Mouse (Mus musculus) MEL (cell line): ENCODE results near the gene Pigk. TPM values are rescaled to one million over a fixed set of nuclear protein-coding genes. Genes with fewer than 3 reads are reported as not detected.
A peak's percentile ranks its signal among the peaks of the same experiment; 100 is the strongest.

ENCODE experiments used
- DNase-seq: peaks from one replicate; pipeline ENCODE4 v3.0.0; 2011; ENCODE audit warnings: low read depth, low spot score
- H3K27ac ChIP-seq: 2 replicates; pipeline ENCODE4 v1.5.1; 2012; ENCODE audit warnings: low read depth, mild to moderate bottlenecking, control low read depth, low read length, moderate library complexity; ENCODE audit not compliant: control insufficient read depth
- H3K27me3 ChIP-seq, 2 experiments: fragments of 150-350 bp in 1 of 2; sonication (generic) in 1 of 2; 2 replicates each; pipeline ENCODE4 v1.6.1; 2012; ENCODE audit warnings: low read length in 2 of 2, mild to moderate bottlenecking in 2 of 2, improper control_type of control experiment in 1 of 2, moderate library complexity in 1 of 2; ENCODE audit not compliant: insufficient read depth in 2 of 2, control insufficient read depth in 1 of 2
- H3K36me3 ChIP-seq, 2 experiments: 2 replicates each; pipeline ENCODE4 v1.6.1; 2012 to 2014; ENCODE audit warnings: low read length in 2 of 2, improper control_type of control experiment in 1 of 2, inconsistent platforms in 1 of 2, mild to moderate bottlenecking in 1 of 2; ENCODE audit not compliant: insufficient read depth in 2 of 2, control insufficient read depth in 1 of 2
- H3K4me1 ChIP-seq, 2 experiments: fragments of 150-350 bp in 1 of 2; sonication (generic) in 1 of 2; 2 replicates each; pipeline ENCODE4 v1.6.1; 2012; ENCODE audit warnings: low read length in 2 of 2, improper control_type of control experiment in 1 of 2, mild to moderate bottlenecking in 1 of 2; ENCODE audit not compliant: insufficient read depth in 2 of 2, control insufficient read depth in 1 of 2
- H3K4me3 ChIP-seq, 2 experiments: fragments of 150-350 bp in 1 of 2; sonication (generic) in 1 of 2; 2 replicates each; pipeline ENCODE4 v1.5.1; 2012; ENCODE audit warnings: low read depth in 2 of 2, low read length in 2 of 2, mild to moderate bottlenecking in 2 of 2, moderate library complexity in 2 of 2, control low read depth in 1 of 2, improper control_type of control experiment in 1 of 2; ENCODE audit not compliant: control insufficient read depth in 1 of 2, insufficient read depth in 1 of 2
- H3K79me2 ChIP-seq: 2 replicates; pipeline ENCODE4 v1.6.1; 2012; ENCODE audit warnings: mild to moderate bottlenecking, low read length, moderate library complexity; ENCODE audit not compliant: control insufficient read depth, poor library complexity, insufficient read depth
- H3K9ac ChIP-seq: 2 replicates; pipeline ENCODE4 v1.6.1; 2012; ENCODE audit warnings: low read depth, mild to moderate bottlenecking, control low read depth, low read length, moderate library complexity; ENCODE audit not compliant: control insufficient read depth, poor library complexity, severe bottlenecking
- H3K9me3 ChIP-seq: fragments of 150-350 bp; sonication (generic); replicated peaks from 2 replicates; pipeline ENCODE4 v1.6.1; 2012; ENCODE audit warnings: mild to moderate bottlenecking, low read length, improper control_type of control experiment, moderate library complexity; ENCODE audit not compliant: insufficient read depth
- BHLHE40 ChIP-seq: IDR thresholded peaks from 2 replicates; pipeline ENCODE4 v1.6.1; 2012; ENCODE audit warnings: low read depth, mild to moderate bottlenecking, inconsistent platforms, low read length, improper control_type of control experiment, borderline replicate concordance
- CHD1 ChIP-seq: IDR thresholded peaks from 2 replicates; pipeline ENCODE4 v1.6.1; 2012; ENCODE audit warnings: low read depth, mild to moderate bottlenecking, inconsistent platforms, low read length, improper control_type of control experiment
- CHD2 ChIP-seq: IDR thresholded peaks from 2 replicates; pipeline ENCODE4 v1.6.1; 2011; ENCODE audit warnings: low read length, improper control_type of control experiment
- CTCF ChIP-seq, 3 experiments: IDR thresholded peaks in 2 of 3; conservative IDR thresholded peaks in 1 of 3; 2 replicates each; pipeline ENCODE4 v1.5.1; 2011 to 2012; ENCODE audit warnings: low read length in 3 of 3, low read depth in 2 of 3, mild to moderate bottlenecking in 2 of 3, improper control_type of control experiment in 1 of 3, inconsistent platforms in 1 of 3, mixed read lengths in 1 of 3, moderate library complexity in 1 of 3; ENCODE audit not compliant: control insufficient read depth in 1 of 3, insufficient read depth in 1 of 3, poor library complexity in 1 of 3, severe bottlenecking in 1 of 3
- ELF1 ChIP-seq: IDR thresholded peaks from 2 replicates; pipeline ENCODE4 v1.6.1; 2014; ENCODE audit warnings: low read depth, mild to moderate bottlenecking, inconsistent platforms, low read length, improper control_type of control experiment, moderate library complexity
- EP300 ChIP-seq, 2 experiments: IDR thresholded peaks; 2 replicates each; pipeline ENCODE4 v1.6.1; 2011; ENCODE audit warnings: improper control_type of control experiment in 2 of 2, low read length in 2 of 2, low read depth in 1 of 2, mild to moderate bottlenecking in 1 of 2
- ETS1 ChIP-seq: IDR thresholded peaks from 2 replicates; pipeline ENCODE4 v1.6.1; 2012; ENCODE audit warnings: low read depth, mild to moderate bottlenecking, inconsistent platforms, low read length, improper control_type of control experiment, moderate library complexity
- GABPA ChIP-seq: IDR thresholded peaks from 2 replicates; pipeline ENCODE4 v1.6.1; 2012; ENCODE audit warnings: low read depth, mild to moderate bottlenecking, inconsistent platforms, low read length, improper control_type of control experiment, moderate library complexity
- GATA1 ChIP-seq: IDR thresholded peaks from 2 replicates; pipeline ENCODE4 v1.6.1; 2011; ENCODE audit warnings: low read depth, low read length, improper control_type of control experiment
- MAFK ChIP-seq: IDR thresholded peaks from 2 replicates; pipeline ENCODE4 v1.6.1; 2011; ENCODE audit warnings: low read depth, mild to moderate bottlenecking, low read length, improper control_type of control experiment, borderline replicate concordance
- MAX ChIP-seq: IDR thresholded peaks from 2 replicates; pipeline ENCODE4 v1.6.1; 2011; ENCODE audit warnings: low read length, improper control_type of control experiment
- MEF2A ChIP-seq: IDR thresholded peaks from 2 replicates; pipeline ENCODE4 v1.6.1; 2014; ENCODE audit warnings: low read depth, mild to moderate bottlenecking, inconsistent platforms, low read length, improper control_type of control experiment; ENCODE audit not compliant: poor library complexity, insufficient replicate concordance, severe bottlenecking; ENCODE audit errors: extremely low read depth
- MYC ChIP-seq: IDR thresholded peaks from 2 replicates; pipeline ENCODE4 v1.6.1; 2011; ENCODE audit warnings: low read depth, mild to moderate bottlenecking, low read length, improper control_type of control experiment, moderate library complexity
- NRF1 ChIP-seq: IDR thresholded peaks from 2 replicates; pipeline ENCODE4 v1.6.1; 2014; ENCODE audit warnings: low read depth, mild to moderate bottlenecking, inconsistent platforms, low read length, improper control_type of control experiment, moderate library complexity; ENCODE audit not compliant: poor library complexity, insufficient read depth, severe bottlenecking
- POLR2A ChIP-seq, 2 experiments: IDR thresholded peaks; 2 replicates each; pipeline ENCODE4 v1.6.1; 2011 to 2012; ENCODE audit warnings: low read length in 2 of 2, mild to moderate bottlenecking in 2 of 2, control low read depth in 1 of 2, improper control_type of control experiment in 1 of 2, low read depth in 1 of 2, moderate library complexity in 1 of 2; ENCODE audit not compliant: control insufficient read depth in 1 of 2, insufficient read depth in 1 of 2, poor library complexity in 1 of 2
- POLR2AphosphoS2 ChIP-seq: IDR thresholded peaks from 2 replicates; pipeline ENCODE4 v1.6.1; 2011; ENCODE audit warnings: low read length, improper control_type of control experiment
- POLR2AphosphoS5 ChIP-seq: IDR thresholded peaks from 2 replicates; pipeline ENCODE4 v1.6.1; 2012; ENCODE audit warnings: low read depth, borderline replicate concordance, mild to moderate bottlenecking, inconsistent platforms, low read length, moderate library complexity, mixed read lengths
- RAD21 ChIP-seq: IDR thresholded peaks from 2 replicates; pipeline ENCODE4 v1.6.1; 2011; ENCODE audit warnings: mild to moderate bottlenecking, low read depth, low read length, improper control_type of control experiment
- SIN3A ChIP-seq: IDR thresholded peaks from 2 replicates; pipeline ENCODE4 v1.6.1; 2012; ENCODE audit warnings: low read length, improper control_type of control experiment, inconsistent platforms
- TCF12 ChIP-seq: IDR thresholded peaks from 2 replicates; pipeline ENCODE4 v1.6.1; 2014; ENCODE audit warnings: low read depth, mild to moderate bottlenecking, inconsistent platforms, low read length, improper control_type of control experiment, moderate library complexity
- UBTF ChIP-seq: IDR thresholded peaks from 2 replicates; pipeline ENCODE4 v1.6.1; 2012; ENCODE audit warnings: low read depth, mild to moderate bottlenecking, inconsistent platforms, low read length, improper control_type of control experiment, moderate library complexity, borderline replicate concordance; ENCODE audit not compliant: insufficient read depth
- USF1 ChIP-seq: IDR thresholded peaks from 2 replicates; pipeline ENCODE4 v1.6.1; 2014; ENCODE audit warnings: low read depth, mild to moderate bottlenecking, inconsistent platforms, low read length, improper control_type of control experiment, moderate library complexity
- USF2 ChIP-seq, 2 experiments: IDR thresholded peaks; 2 replicates each; pipeline ENCODE4 v1.6.1; 2011 to 2012; ENCODE audit warnings: improper control_type of control experiment in 2 of 2, low read length in 2 of 2, borderline replicate concordance in 1 of 2, inconsistent platforms in 1 of 2, low read depth in 1 of 2, mild to moderate bottlenecking in 1 of 2; ENCODE audit not compliant: insufficient read depth in 1 of 2
- ZC3H11A ChIP-seq: IDR thresholded peaks from 2 replicates; pipeline ENCODE4 v1.6.1; 2012; ENCODE audit warnings: low read depth, mild to moderate bottlenecking, inconsistent platforms, low read length, improper control_type of control experiment
- ZMIZ1 ChIP-seq: IDR thresholded peaks from 2 replicates; pipeline ENCODE4 v1.6.1; 2012; ENCODE audit warnings: low read depth, mild to moderate bottlenecking, inconsistent platforms, low read length, improper control_type of control experiment, moderate library complexity
- polyA plus RNA-seq, 2 experiments: library from polyadenylated mRNA; stranded (reverse) in 1 of 2; unstranded in 1 of 2; fragments of >175 nt in 1 of 2; fragments of >200 nt in 1 of 2; gene quantifications; 2 replicates each; pipeline versions ENCODE4 v1.2.1 to v1.2.4; 2012; ENCODE audit warnings: low replicate concordance in 2 of 2, low read depth in 1 of 2; ENCODE audit not compliant: insufficient read length in 2 of 2, insufficient read depth in 1 of 2, missing spikeins in 1 of 2
- total RNA-seq: library from RNA; depleted of rRNA; stranded (reverse); fragments of 300-350 nt; gene quantifications from 2 replicates; pipeline ENCODE4 v1.2.3, GENCODE M21; 2012

Pigk gene
- total and polyA plus RNA-seq, 3 experiments: 14.6 to 17.8 TPM; not detected in 1

- TF ChIP-seq USF2 (IDR thresholded peaks at IDR 0.05; ENCODE audit: borderline replicate concordance in 1 of 2, insufficient read depth in 1 of 2, low read depth in 1 of 2, low read length in 2 of 2): no peak
Observed at GRCm38 (mm10) chr3:152925364-152925763, 211.5 kb downstream of the Pigk start (continued).

GRCm38 (mm10) chr3:152926166-152926565 lies 212.3 kb downstream of the Pigk start:
- Histone ChIP-seq H3K27ac (no peak overlapping the region), H3K79me2 (peaks cover 6% of the 10 kb centered on the region; the same call in 1 of the 2 replicates), H3K4me3 (no peak overlapping the region), H3K9me3 (no peaks in the 10 kb centered on the region), H3K4me1 (peaks cover 9 to 47% of the 10 kb centered on the region in 2 experiments; a peak in 3 of 4 replicates), H3K36me3 (peaks cover 0 to 38% of the 10 kb centered on the region in 2 experiments; a peak in 2 of 4 replicates), H3K9ac (no peak overlapping the region), H3K27me3 (no peaks in the 10 kb centered on the region)
- no peak for DNase-seq
- TF ChIP-seq ETS1: 0 out of 2 replicates have a peak, but pooled peaks have one; percentile 15
- no peak for TF ChIP-seq ELF1
- 0 out of 2 replicates have a peak, but pooled peaks have one; percentile 17 for TF ChIP-seq SIN3A
- no peak for TF ChIP-seq MAX
- TF ChIP-seq TCF12: 0 out of 2 replicates have a peak, but pooled peaks have one; percentile 11

GRCm38 (mm10) chr3:152928287-152928975 lies 214.5 kb downstream of the Pigk start:
- H3K27ac ChIP-seq: peak overlapping the region; percentile 96
- H3K9ac ChIP-seq: peak overlapping the region; percentile 87
- peaks cover 6% of the 10 kb centered on the region; the same call in 1 of the 2 replicates for H3K79me2 ChIP-seq
- H3K9me3 ChIP-seq: no peaks in the 10 kb centered on the region
- DNase-seq: peak; percentile 96
- peaks cover 0 to 43% of the 10 kb centered on the region in 2 experiments; a peak in 2 of 4 replicates for H3K36me3 ChIP-seq
- H3K4me1 ChIP-seq: peaks cover 18 to 56% of the 10 kb centered on the region in 2 experiments
- no peaks in the 10 kb centered on the region for H3K27me3 ChIP-seq
- peak overlapping the region; percentile 76 to 80 for H3K4me3 ChIP-seq
- no peak for TF ChIP-seq ZC3H11A
- TF ChIP-seq POLR2A (IDR thresholded peaks at IDR 0.05; ENCODE audit: control insufficient read depth in 1 of 2, insufficient read depth in 1 of 2, low read depth in 1 of 2, low read length in 2 of 2, poor library complexity in 1 of 2): peak in 1 of 2 experiments; percentile 74; a peak in 2 of 4 replicates
- TF ChIP-seq MAFK: no peak
- peak; percentile 92 for TF ChIP-seq MYC
- no peak for TF ChIP-seq USF2 (IDR thresholded peaks at IDR 0.05; ENCODE audit: borderline replicate concordance in 1 of 2, insufficient read depth in 1 of 2, low read depth in 1 of 2, low read length in 2 of 2)
- TF ChIP-seq GATA1: peak; percentile 94
- TF ChIP-seq MEF2A: peak; percentile 51; the same call in 1 of the 2 replicates
- TF ChIP-seq POLR2AphosphoS2: peak; percentile 78
- TF ChIP-seq CTCF (IDR thresholded peaks at IDR 0.05 in 2 of 3, conservative IDR thresholded peaks at IDR 0.05 in 1 of 3; ENCODE audit: control insufficient read depth in 1 of 3, insufficient read depth in 1 of 3, low read depth in 2 of 3, low read length in 3 of 3, poor library complexity in 1 of 3, severe bottlenecking in 1 of 3): no peak
- TF ChIP-seq MAX: peak; percentile 87
- TF ChIP-seq ZMIZ1: peak; percentile 77; the same call in 1 of the 2 replicates
- peak; percentile 88 to 96 for TF ChIP-seq EP300 (IDR thresholded peaks at IDR 0.05; ENCODE audit: low read depth in 1 of 2, low read length in 2 of 2)
- 0 out of 2 replicates have a peak, but pooled peaks have one; percentile 21 for TF ChIP-seq UBTF
- TF ChIP-seq ETS1: peak; percentile 100
- TF ChIP-seq NRF1: no peak
- TF ChIP-seq ELF1: peak; percentile 82; the same call in 1 of the 2 replicates
- TF ChIP-seq CHD2: peak; percentile 92
- peak; percentile 98 for TF ChIP-seq SIN3A
- no peak for TF ChIP-seq CHD1
- TF ChIP-seq RAD21: no peak
- TF ChIP-seq POLR2AphosphoS5: no peak
- peak; percentile 99 for TF ChIP-seq BHLHE40
- TF ChIP-seq GABPA: no peak
- peak; percentile 59; the same call in 1 of the 2 replicates for TF ChIP-seq USF1
